In genomic region chr11:69590622-69591021, GRCm38 (mm10) we compare ENCODE assay signal across 19 mouse cellular contexts. TPM values are rescaled to one million over a fixed set of nuclear protein-coding genes. Genes with fewer than 3 reads are reported as not detected.
"Had no signal": no experiment of that assay in that cellular context is flagged by ENCODE, and none has a peak within 500 bp of the region (broad histone marks: within the 10 kb centered on the region; RNA-seq: fewer than 3 reads in every experiment).

No protein-coding gene starts in this region.

- H3K4me2 ChIP-seq: intestine, embryonic 15.5 days; limb, embryonic 13.5 days; midbrain, embryonic 12.5 days had no signal

- H3K4me3 ChIP-seq: intestine, embryonic 15.5 days; limb, embryonic 13.5 days; midbrain, embryonic 12.5 days had no signal

- H3K27ac ChIP-seq: intestine, embryonic 15.5 days; limb, embryonic 13.5 days; midbrain, embryonic 12.5 days had no signal

- H3K27me3 ChIP-seq: intestine, embryonic 15.5 days; limb, embryonic 13.5 days; midbrain, embryonic 12.5 days had no signal

- H3K4me1 ChIP-seq: intestine, embryonic 15.5 days; limb, embryonic 13.5 days; midbrain, embryonic 12.5 days had no signal

- H3K9me3 ChIP-seq: intestine, embryonic 15.5 days; limb, embryonic 13.5 days; midbrain, embryonic 12.5 days had no signal

- ATAC-seq: intestine, embryonic 15.5 days had no signal

- H3K9ac ChIP-seq: intestine, embryonic 15.5 days; limb, embryonic 13.5 days; midbrain, embryonic 12.5 days had no signal

- DNase-seq: kidney, adult 18-20 months; kidney, postnatal 14 days; layer of hippocampus, postnatal 36 days; left cerebral cortex, postnatal 4 days; lung, adult 18-20 months; right cerebral cortex, adult 18-20 months; right cerebral cortex, postnatal 25 days; thymus, postnatal 4 days had no signal

RNA-seq across cellular contexts. Expression of gene Shbg, which starts 27.1 kb away (rescaled TPM):
- total RNA-seq: layer of hippocampus, postnatal 36 days; left cerebral cortex, postnatal 10 days; left cerebral cortex, postnatal 4 days; megakaryocyte-erythroid progenitor cell, adult 5-6 weeks; midbrain, postnatal 0 days had no signal
- polyA plus RNA-seq: kidney, embryonic 14.5 days; large intestine, adult 2 months; limb, embryonic 13.5 days; lung, embryonic 16.5 days; midbrain, embryonic 12.5 days; midbrain, postnatal 0 days; neural tube, embryonic 14.5 days; small intestine, adult 2 months had no signal
